Mouse (Mus musculus): ENCODE results near the gene Tle6. TPM values are rescaled to one million over a fixed set of nuclear protein-coding genes. Genes with fewer than 3 reads are reported as not detected.
"Not testable (repeated sequence)": the region's sequence is repeated elsewhere in the genome, so short reads cannot be mapped to it uniquely, and the experiment has no call there.

Tle6 gene
- 21.0 and 22.7 TPM in 2 replicates for polyA plus RNA-seq (2015; fragmentation: Nextera tagmentation; extraction: Ambion mirVana)

DNA sequence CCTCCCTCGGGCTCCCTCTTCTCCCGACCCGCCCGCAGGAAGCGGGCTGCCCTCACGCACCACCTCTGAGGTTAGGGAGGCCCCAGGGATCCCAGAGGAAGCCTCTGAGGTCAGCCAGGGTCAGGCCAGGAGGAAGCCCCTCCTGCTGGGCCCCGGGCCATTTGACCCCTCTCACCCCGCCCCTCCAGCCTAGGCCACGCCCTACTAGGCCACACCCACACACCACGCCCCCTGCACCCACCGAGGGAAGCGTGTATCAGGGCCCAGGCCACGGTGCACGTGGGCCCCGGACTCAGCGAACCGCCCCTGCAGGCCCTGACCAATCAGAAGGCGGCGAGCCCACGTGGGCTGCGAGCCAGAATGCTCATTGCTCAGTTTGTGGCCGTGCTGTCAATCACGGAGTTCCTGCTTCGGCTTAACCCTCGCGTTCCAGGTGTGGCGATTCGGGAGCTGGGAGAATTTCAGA is at the start of gene Tle6:
Gene Tle6, minus strand, starts transcription at position 336 of the 466 bp plus-strand sequence.
- WGBS, result under 1% methylated on average over 27 of the region's 28 CpGs
- Histone ChIP-seq H3K36me3 (ENCODE audit: control insufficient read depth, insufficient read depth, low read length) (no peaks in the 10 kb centered on the region), H3K9me3 (ENCODE audit: control insufficient read depth, low read length) (no peaks in the 10 kb centered on the region), H3K9ac (ENCODE audit: low read depth, low read length) (peak within 1 kb of the TSS; percentile 52), H3K4me1 (ENCODE audit: control insufficient read depth, insufficient read depth, low read length) (peaks cover 50% of the 10 kb centered on the region), H3K4me3 (ENCODE audit: low read length) (peak within 1 kb of the TSS; percentile 31), H3K27me3 (replicated peaks; ENCODE audit: control insufficient read depth, insufficient read depth, low read length) (no peaks in the 10 kb centered on the region), H3K4me2 (ENCODE audit: low read depth, low read length) (peak within 1 kb of the TSS; percentile 62), H3K27ac (ENCODE audit: low read length) (peak within 1 kb of the TSS; percentile 52)
- ATAC-seq, result peak; percentile 80

DNA sequence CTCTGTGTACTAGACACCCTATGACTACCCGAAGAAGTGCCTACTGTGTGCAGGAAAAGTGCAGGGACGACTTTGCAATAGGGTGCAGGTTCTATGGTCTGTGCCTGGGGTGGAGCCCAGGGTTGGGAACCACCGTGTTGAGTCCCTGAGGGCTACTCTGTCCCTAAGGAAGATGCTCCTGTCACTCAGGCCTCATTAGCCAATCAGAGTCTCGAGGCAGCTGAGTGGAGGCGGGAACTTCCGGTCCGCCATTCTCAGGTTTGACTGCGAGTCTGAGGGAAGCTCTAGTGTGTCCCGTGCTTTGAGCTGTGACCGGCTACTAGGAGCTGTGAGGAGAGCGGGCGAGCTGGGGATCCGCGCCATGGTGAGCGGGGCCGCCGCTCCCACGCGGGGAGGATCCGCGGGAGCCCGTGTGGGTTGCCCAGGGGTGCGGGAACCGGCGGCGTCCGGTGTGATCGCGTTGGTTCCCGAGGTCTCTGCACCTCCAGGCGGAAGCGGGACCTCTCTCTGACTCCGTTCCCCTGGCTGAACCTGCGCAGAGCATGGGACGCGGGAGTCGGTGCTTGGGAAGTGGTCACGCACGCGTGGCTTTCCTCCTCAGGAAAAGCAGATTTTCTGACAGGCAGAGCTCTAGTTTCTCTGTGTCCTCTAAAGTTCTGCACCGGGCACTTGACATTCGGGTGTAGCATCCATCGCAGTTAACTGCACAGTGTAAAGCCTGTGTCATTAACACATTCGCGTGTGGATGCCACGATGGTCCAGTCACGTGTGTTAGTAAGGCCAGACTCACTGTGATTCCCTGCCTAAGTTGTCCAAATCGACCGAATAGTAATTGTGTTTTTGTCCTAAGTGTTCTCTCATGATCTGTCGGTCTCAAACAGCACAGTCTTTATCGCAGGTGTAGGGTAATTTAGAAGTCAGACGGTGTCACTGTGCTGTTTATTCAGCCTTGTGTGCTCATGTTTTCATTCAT is 48.2 kb upstream of the Tle6 start, which contains the start of gene Gm10778:
Gene Gm10778, plus strand, starts transcription at position 257 of the 973 bp plus-strand sequence.
- peak; percentile 97 for ATAC-seq
- H3K36me3 ChIP-seq (ENCODE audit: control insufficient read depth, insufficient read depth, low read length); H3K4me1 ChIP-seq (ENCODE audit: control insufficient read depth, insufficient read depth, low read length); H3K9me3 ChIP-seq (ENCODE audit: control insufficient read depth, low read length); H3K27me3 ChIP-seq (replicated peaks; ENCODE audit: control insufficient read depth, insufficient read depth, low read length): not testable (repeated sequence)
- peak within 1 kb of the TSS; percentile 71; the same call in 1 of the 2 replicates for H3K27ac ChIP-seq (ENCODE audit: low read length)
- H3K4me3 ChIP-seq (ENCODE audit: low read length), result peak within 1 kb of the TSS; percentile 54
- H3K9ac ChIP-seq (ENCODE audit: low read depth, low read length), result peak within 1 kb of the TSS; percentile 76
- WGBS, result 2% methylated on average over 35 of the region's 52 CpGs
- H3K4me2 ChIP-seq (ENCODE audit: low read depth, low read length), result peak within 1 kb of the TSS; percentile 57

DNA sequence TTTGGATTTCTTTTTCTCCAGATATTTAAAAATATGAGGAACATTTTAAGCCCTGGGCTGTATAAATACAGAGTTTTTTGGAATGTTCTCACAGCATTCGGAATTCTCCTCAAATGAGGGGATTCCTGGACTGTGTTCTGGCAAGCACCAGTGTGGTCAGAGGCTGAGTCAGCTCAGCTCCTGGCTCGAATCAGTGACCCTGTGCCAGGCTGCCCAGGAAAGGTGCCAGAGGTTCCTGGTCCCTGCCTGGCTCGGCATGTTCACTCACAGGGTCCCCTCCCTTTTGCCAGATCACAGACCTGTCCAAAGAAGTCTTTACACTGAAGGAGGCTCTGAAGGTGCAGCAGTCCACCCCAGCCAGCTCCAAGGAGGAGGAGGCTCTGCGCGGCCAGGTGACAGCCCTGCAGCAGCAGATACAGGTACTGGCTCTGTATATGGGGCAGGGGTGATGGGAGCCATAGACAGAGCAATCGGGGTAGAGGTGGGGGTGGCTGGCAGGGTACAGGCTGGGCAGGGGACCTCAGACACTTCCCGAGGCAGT is 45.2 kb upstream of the Tle6 start:
- peaks cover 17% of the 10 kb centered on the region for H3K4me1 ChIP-seq (ENCODE audit: control insufficient read depth, insufficient read depth, low read length)
- ATAC-seq, result no peak
- no peak overlapping the region for H3K4me3 ChIP-seq (ENCODE audit: low read length)
- no peak overlapping the region for H3K4me2 ChIP-seq (ENCODE audit: low read depth, low read length)
- H3K36me3 ChIP-seq (ENCODE audit: control insufficient read depth, insufficient read depth, low read length), result no peaks in the 10 kb centered on the region
- no peaks in the 10 kb centered on the region for H3K27me3 ChIP-seq (replicated peaks; ENCODE audit: control insufficient read depth, insufficient read depth, low read length)
- 81% methylated on average over 7 of the region's 7 CpGs for WGBS
- H3K9ac ChIP-seq (ENCODE audit: low read depth, low read length), result no peak overlapping the region
- no peak overlapping the region for H3K27ac ChIP-seq (ENCODE audit: low read length)
- no peaks in the 10 kb centered on the region for H3K9me3 ChIP-seq (ENCODE audit: control insufficient read depth, low read length)

DNA sequence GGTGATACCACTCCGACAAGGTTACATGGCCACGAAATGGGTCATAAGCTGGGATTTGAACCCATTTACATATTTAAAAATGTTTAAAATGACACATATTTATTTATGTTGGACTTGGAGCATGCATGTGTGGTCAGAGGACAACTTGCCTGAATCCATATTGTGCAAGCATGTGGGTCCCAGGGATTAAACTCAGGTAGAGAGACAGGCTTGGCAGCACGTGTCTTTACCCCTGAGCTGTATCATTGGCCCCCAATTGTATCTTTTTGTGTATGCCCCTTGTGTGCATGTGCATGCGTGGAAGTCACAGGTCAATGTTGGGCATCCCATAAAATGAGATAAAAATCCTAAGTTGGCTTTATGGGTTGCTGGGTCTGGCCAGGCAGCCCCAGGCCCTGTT is 44.5 kb upstream of the Tle6 start:
- Histone ChIP-seq H3K27me3 (replicated peaks; ENCODE audit: control insufficient read depth, insufficient read depth, low read length) (no peaks in the 10 kb centered on the region), H3K4me2 (ENCODE audit: low read depth, low read length) (no peak overlapping the region), H3K27ac (ENCODE audit: low read length) (no peak overlapping the region), H3K36me3 (ENCODE audit: control insufficient read depth, insufficient read depth, low read length) (no peaks in the 10 kb centered on the region), H3K9me3 (ENCODE audit: control insufficient read depth, low read length) (no peaks in the 10 kb centered on the region), H3K9ac (ENCODE audit: low read depth, low read length) (no peak overlapping the region), H3K4me3 (ENCODE audit: low read length) (no peak overlapping the region), H3K4me1 (ENCODE audit: control insufficient read depth, insufficient read depth, low read length) (peaks cover 17% of the 10 kb centered on the region)
- WGBS, result 92% methylated on average over 4 of the region's 4 CpGs
- no peak for ATAC-seq

DNA sequence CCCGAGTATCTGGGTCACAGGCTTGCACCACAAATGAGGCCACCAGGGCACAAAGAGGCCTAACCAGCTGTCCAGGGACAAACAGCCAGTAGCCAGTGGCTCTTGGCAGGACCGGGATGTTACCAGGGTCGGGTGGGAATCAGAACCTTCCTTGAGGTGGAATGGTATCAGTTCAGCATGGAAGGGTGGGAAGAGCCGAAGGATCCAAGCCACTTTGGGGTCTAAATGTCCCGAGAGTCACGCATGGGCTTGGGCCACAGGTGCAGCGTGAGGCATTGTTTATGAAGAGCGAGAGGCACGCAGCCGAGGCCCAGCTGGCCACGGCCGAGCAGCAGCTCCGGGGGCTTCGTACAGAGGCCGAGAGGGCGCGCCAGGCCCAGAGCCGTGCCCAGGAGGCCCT is 43.8 kb upstream of the Tle6 start:
- ATAC-seq, result no peak
- Histone ChIP-seq H3K36me3 (ENCODE audit: control insufficient read depth, insufficient read depth, low read length) (no peaks in the 10 kb centered on the region), H3K9ac (ENCODE audit: low read depth, low read length) (no peak overlapping the region), H3K4me3 (ENCODE audit: low read length) (no peak overlapping the region), H3K27me3 (replicated peaks; ENCODE audit: control insufficient read depth, insufficient read depth, low read length) (no peaks in the 10 kb centered on the region), H3K27ac (ENCODE audit: low read length) (no peak overlapping the region), H3K4me2 (ENCODE audit: low read depth, low read length) (no peak overlapping the region), H3K9me3 (ENCODE audit: control insufficient read depth, low read length) (no peaks in the 10 kb centered on the region), H3K4me1 (ENCODE audit: control insufficient read depth, insufficient read depth, low read length) (peaks cover 17% of the 10 kb centered on the region)
- WGBS, result 90% methylated on average over 18 of the region's 18 CpGs

DNA sequence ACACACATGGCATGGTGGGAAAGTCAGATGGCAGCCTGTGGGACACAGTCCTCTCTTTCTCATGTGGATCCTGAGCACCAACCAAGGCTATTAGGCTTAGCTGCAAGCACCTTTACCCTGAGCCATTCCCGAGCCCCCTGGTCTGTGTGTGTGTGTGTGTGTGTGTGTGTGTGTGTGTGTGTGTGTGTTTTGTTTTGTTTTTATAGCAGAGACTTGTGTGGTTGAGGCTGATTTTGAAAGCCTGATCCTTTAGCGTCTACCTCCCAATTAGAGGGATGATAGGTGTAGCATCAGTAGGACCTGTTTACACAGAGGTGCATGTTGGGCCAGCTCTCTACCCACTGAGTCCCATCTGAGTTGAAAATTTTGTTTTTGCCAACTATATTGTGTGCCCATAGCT is 43.3 kb upstream of the Tle6 start:
- Histone ChIP-seq H3K4me1 (ENCODE audit: control insufficient read depth, insufficient read depth, low read length) (peaks cover 17% of the 10 kb centered on the region), H3K27ac (ENCODE audit: low read length) (peak overlapping the region; percentile 99), H3K4me2 (ENCODE audit: low read depth, low read length) (peak overlapping the region; percentile 92), H3K9ac (ENCODE audit: low read depth, low read length) (peak overlapping the region; percentile 100), H3K27me3 (replicated peaks; ENCODE audit: control insufficient read depth, insufficient read depth, low read length) (no peaks in the 10 kb centered on the region), H3K9me3 (ENCODE audit: control insufficient read depth, low read length) (no peaks in the 10 kb centered on the region), H3K4me3 (ENCODE audit: low read length) (peak overlapping the region; percentile 91), H3K36me3 (ENCODE audit: control insufficient read depth, insufficient read depth, low read length) (no peaks in the 10 kb centered on the region)
- ATAC-seq, result peak; percentile 8
- WGBS, result 46% methylated on average over 2 of the region's 2 CpGs

DNA sequence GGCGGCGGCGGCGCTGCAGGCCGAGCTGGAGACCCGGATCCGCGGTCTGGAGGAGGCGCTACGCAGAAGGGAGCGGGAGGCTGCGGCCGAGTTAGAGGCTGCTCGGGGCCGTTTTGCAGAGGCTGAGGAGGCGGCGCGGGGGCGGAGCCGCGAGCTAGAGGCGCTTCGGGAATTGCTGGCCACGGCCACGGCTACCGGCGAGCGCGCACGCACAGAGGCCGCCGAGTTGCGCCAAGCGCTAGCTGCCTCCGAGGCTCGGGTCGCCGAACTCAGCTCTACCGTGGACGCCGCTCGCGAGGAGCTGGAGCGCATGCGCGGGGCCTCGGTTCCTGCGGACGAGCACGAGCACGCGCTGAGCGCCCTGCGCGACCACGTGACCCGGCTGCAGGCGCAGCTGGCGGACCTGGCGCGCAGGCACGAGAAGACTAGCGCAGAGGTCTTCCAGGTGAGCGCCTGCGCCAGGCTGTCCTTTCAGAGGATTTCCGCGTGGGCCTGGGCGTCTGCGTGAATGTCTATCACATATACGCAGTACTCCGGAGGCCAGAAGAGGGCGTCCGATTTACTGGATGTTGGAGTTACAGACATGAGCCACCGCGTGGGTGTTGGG is 42.7 kb upstream of the Tle6 start:
- Histone ChIP-seq H3K27me3 (replicated peaks; ENCODE audit: control insufficient read depth, insufficient read depth, low read length) (no peaks in the 10 kb centered on the region), H3K27ac (ENCODE audit: low read length) (peak overlapping the region; percentile 99), H3K4me2 (ENCODE audit: low read depth, low read length) (peak overlapping the region; percentile 92), H3K9ac (ENCODE audit: low read depth, low read length) (peak overlapping the region; percentile 100), H3K4me3 (ENCODE audit: low read length) (peak overlapping the region; percentile 91), H3K36me3 (ENCODE audit: control insufficient read depth, insufficient read depth, low read length) (no peaks in the 10 kb centered on the region), H3K9me3 (ENCODE audit: control insufficient read depth, low read length) (no peaks in the 10 kb centered on the region), H3K4me1 (ENCODE audit: control insufficient read depth, insufficient read depth, low read length) (peaks cover 17% of the 10 kb centered on the region)
- peak; percentile 92 for ATAC-seq
- under 1% methylated on average over 75 of the region's 75 CpGs for WGBS

DNA sequence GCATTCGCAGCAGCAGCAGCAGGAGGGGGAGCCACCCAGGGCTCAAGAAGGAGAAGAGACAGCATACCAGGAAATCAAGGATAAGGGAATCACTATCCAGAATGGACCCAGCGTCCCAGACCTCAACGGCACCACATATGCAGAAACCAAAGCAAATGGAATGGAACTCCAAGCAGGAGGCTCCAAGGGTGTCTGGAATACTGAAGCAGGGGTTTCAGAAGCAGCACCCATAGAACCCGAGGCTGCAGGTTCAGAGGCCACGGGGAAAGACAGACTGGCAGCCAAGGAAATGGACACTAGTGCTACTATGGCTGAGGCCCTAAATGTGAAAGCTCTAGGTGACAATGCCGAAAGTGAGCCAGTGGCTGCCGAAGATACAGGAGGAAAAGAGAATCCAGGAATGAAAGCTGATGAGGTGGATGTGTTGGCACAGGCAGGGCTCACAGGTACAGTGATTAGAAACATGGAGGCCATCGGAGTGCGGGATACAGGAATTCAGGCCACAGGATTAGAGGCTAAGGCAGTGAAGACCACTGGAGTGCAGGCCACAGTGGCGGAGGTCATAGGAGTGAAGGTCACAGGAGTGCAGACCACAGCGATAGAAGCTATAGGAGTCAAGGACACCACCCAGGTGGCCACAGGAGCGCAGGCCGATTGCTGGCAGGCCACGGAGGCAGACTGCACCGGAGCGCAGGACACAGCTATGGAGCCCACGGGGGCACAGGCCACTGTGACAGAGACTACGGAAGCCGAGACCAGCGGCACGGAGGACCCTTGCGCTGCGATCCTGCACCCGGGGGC is 42.0 kb upstream of the Tle6 start:
- H3K9me3 ChIP-seq (ENCODE audit: control insufficient read depth, low read length), result no peaks in the 10 kb centered on the region
- H3K4me3 ChIP-seq (ENCODE audit: low read length), result peak overlapping the region; percentile 91
- 15% methylated on average over 24 of the region's 24 CpGs for WGBS
- H3K4me1 ChIP-seq (ENCODE audit: control insufficient read depth, insufficient read depth, low read length), result peaks cover 17% of the 10 kb centered on the region
- no peaks in the 10 kb centered on the region for H3K36me3 ChIP-seq (ENCODE audit: control insufficient read depth, insufficient read depth, low read length)
- H3K27me3 ChIP-seq (replicated peaks; ENCODE audit: control insufficient read depth, insufficient read depth, low read length), result no peaks in the 10 kb centered on the region
- H3K4me2 ChIP-seq (ENCODE audit: low read depth, low read length), result peak overlapping the region; percentile 92
- peak; percentile 55; the same call in 1 of the 2 replicates for ATAC-seq
- H3K9ac ChIP-seq (ENCODE audit: low read depth, low read length), result peak overlapping the region; percentile 100
- H3K27ac ChIP-seq (ENCODE audit: low read length), result peak overlapping the region; percentile 99
